Mouse (Mus musculus): ENCODE results near the gene Nceh1.

GRCm38 (mm10) chr3:27258461-27258860, 75.7 kb downstream of the Nceh1 start:
- TF ChIP-seq EP300 (optimal IDR thresholded peaks at IDR 0.05) (no peak), CTCF (IDR thresholded peaks at IDR 0.05; ENCODE audit: low read depth) (no peak)
